Mouse (Mus musculus): ENCODE measurements around the gene Tmem218.

GRCm38 (mm10) chr9:37213060-37213738 is 5.2 kb downstream of the Tmem218 start:
- no peak for TF ChIP-seq SRF (IDR thresholded peaks at IDR 0.05; ENCODE audit: control insufficient read depth, insufficient read length, low read depth)
- TF ChIP-seq POLR2AphosphoS2 (IDR thresholded peaks at IDR 0.05; ENCODE audit: insufficient read length, low read depth) = no peak
- no peak for TF ChIP-seq CEBPB (IDR thresholded peaks at IDR 0.05; ENCODE audit: insufficient read depth, poor library complexity, severe bottlenecking)
- TF ChIP-seq MYOD1 (IDR thresholded peaks at IDR 0.05; ENCODE audit: control insufficient read depth in 1 of 3, insufficient read length in 2 of 3, low read depth in 2 of 3) = no peak
- no peak for TF ChIP-seq POLR2A (IDR thresholded peaks at IDR 0.05; ENCODE audit: insufficient read length, low read depth)
- no peak for TF ChIP-seq E2F4 (IDR thresholded peaks at IDR 0.05; ENCODE audit: insufficient read depth)
- TF ChIP-seq MYOG (IDR thresholded peaks at IDR 0.05; ENCODE audit: control insufficient read depth in 1 of 3, insufficient read depth in 1 of 3, insufficient read length in 2 of 3, low read depth in 2 of 3) = no peak
- TF ChIP-seq USF1 (IDR thresholded peaks at IDR 0.05; ENCODE audit: low read depth) = no peak
- no peak for TF ChIP-seq TCF3 (IDR thresholded peaks at IDR 0.05; ENCODE audit: insufficient read length, low read depth)
- no peak for TF ChIP-seq TCF12 (IDR thresholded peaks at IDR 0.05; ENCODE audit: insufficient read depth, poor library complexity, severe bottlenecking)
